Mouse (Mus musculus) small intestine, adult 2 months (tissue): ENCODE results near the gene Rxfp1.

Experiments used
- CTCF ChIP-seq: fragments of 200-500 bp; IDR thresholded peaks from 2 replicates; pipeline ENCODE4 v1.5.1; 2012; ENCODE audit warnings: low read depth, mild to moderate bottlenecking, control low read depth, inconsistent platforms, low read length, moderate library complexity, mixed read lengths; ENCODE audit not compliant: insufficient replicate concordance, insufficient read length; ENCODE audit errors: extremely low read depth
- POLR2A ChIP-seq: fragments of 200-500 bp; IDR thresholded peaks from 2 replicates; pipeline ENCODE4 v1.6.1; 2012; ENCODE audit warnings: low read depth, mild to moderate bottlenecking, control low read depth, inconsistent platforms, low read length, moderate library complexity

- no peak for TF ChIP-seq POLR2A
- TF ChIP-seq CTCF, result no peak
These were observed 47.5 kb downstream of the Rxfp1 start for GRCm38 (mm10) chr3:79690111-79690651.
